Mouse (Mus musculus) testis, adult 2 months (tissue): ENCODE data around the gene Gpr183.

Experiments used
- CTCF ChIP-seq: fragments of 200-500 bp; IDR thresholded peaks from 2 replicates; pipeline ENCODE4 v1.5.1; 2012; ENCODE audit warnings: low read depth, mild to moderate bottlenecking, inconsistent platforms, low read length, moderate library complexity; ENCODE audit not compliant: control insufficient read depth, insufficient read depth, insufficient replicate concordance
- POLR2A ChIP-seq: fragments of 200-500 bp; IDR thresholded peaks from 2 replicates; pipeline ENCODE4 v1.6.1; 2012; ENCODE audit warnings: low read depth, mild to moderate bottlenecking, inconsistent platforms, low read length, moderate library complexity; ENCODE audit not compliant: control insufficient read depth

DNA sequence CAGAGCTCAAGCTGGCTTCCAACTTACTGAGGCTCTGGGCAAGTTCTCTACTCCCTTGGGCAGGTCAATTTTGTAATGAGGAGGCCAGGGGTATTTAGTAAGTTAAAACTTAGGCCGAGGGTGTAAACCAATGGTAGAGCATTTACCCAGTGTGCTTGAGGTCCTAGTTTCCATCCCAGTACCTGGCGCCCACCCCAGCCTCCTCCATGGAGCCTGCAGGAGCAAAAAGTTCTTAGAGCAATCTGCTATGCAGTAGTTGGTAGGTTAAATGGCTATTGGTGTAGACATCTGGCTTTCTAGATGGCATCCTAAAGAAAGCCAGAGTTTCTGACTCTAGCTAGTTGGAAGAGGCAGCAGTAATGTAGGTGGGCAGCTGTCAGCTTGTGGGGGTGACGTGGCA lies 15.6 kb downstream of the Gpr183 start:
- TF ChIP-seq CTCF (no peak), POLR2A (no peak)
